In genomic region chr1:134243948-134244914, GRCm38 (mm10) we compare ENCODE assay signal across 8 mouse cellular contexts. TPM values are rescaled to one million over a fixed set of nuclear protein-coding genes. Genes with fewer than 3 reads are reported as not detected.
DNase-seq lines count a peak whose midpoint lies in the region; ATAC-seq and TF ChIP-seq lines count a peak whose summit lies in the region.

No protein-coding gene starts in this region.

- intact Hi-C loops in left cerebral cortex, postnatal 36 days (cut with DNase I) = loop anchor here (1.0 to 5.0 kb wide), 2 partner anchors 88 to 93 kb away; partner anchors contain the start of gene Ppfia4

- H3K9ac ChIP-seq in intestine, postnatal 0 days (ENCODE audit: low read depth, low read length) = no peak overlapping the region
- no peak overlapping the region for H3K9ac ChIP-seq in midbrain, embryonic 11.5 days (ENCODE audit: low read length)

- 25% methylated on average over 35 of the region's 35 CpGs for WGBS in intestine, postnatal 0 days
- whole genome bisulfite sequencing in midbrain, embryonic 11.5 days = 23% methylated on average over 35 of the region's 35 CpGs

- no peaks in the 10 kb centered on the region for H3K4me1 ChIP-seq in intestine, postnatal 0 days (replicated peaks; ENCODE audit: control insufficient read depth, insufficient read depth, low read length)
- H3K4me1 ChIP-seq in midbrain, embryonic 11.5 days (ENCODE audit: control insufficient read depth, insufficient read depth, low read length) = no peaks in the 10 kb centered on the region

- no peak overlapping the region for H3K27ac ChIP-seq in intestine, postnatal 0 days (ENCODE audit: low read depth, low read length)
- H3K27ac ChIP-seq in midbrain, embryonic 11.5 days (ENCODE audit: low read depth, low read length) = no peak overlapping the region

- no peaks in the 10 kb centered on the region for H3K9me3 ChIP-seq in intestine, postnatal 0 days (ENCODE audit: control insufficient read depth)
- no peaks in the 10 kb centered on the region for H3K9me3 ChIP-seq in midbrain, embryonic 11.5 days (ENCODE audit: control insufficient read depth, low read length)

- peak; percentile 83 for ATAC-seq in intestine, postnatal 0 days
- peak; percentile 77 for ATAC-seq in midbrain, embryonic 11.5 days (ENCODE audit: low FRiP score)
- no peak for ATAC-seq in activated CD4-positive, CD25-positive, alpha-beta regulatory T cell, adult 4 months

- peak; percentile 99 for TF ChIP-seq CTCF in intestine, postnatal 0 days (IDR thresholded peaks at IDR 0.05; ENCODE audit: low read depth)

- H3K4me2 ChIP-seq in intestine, postnatal 0 days (replicated peaks; ENCODE audit: low read depth) = peak overlapping the region; percentile 13; the same call in 1 of the 2 replicates
- peak overlapping the region; percentile 20 for H3K4me2 ChIP-seq in midbrain, embryonic 11.5 days

- H3K36me3 ChIP-seq in intestine, postnatal 0 days (ENCODE audit: control insufficient read depth, insufficient read depth) = no peaks in the 10 kb centered on the region
- H3K36me3 ChIP-seq in midbrain, embryonic 11.5 days (ENCODE audit: control insufficient read depth, insufficient read depth, low read length) = no peaks in the 10 kb centered on the region

- 0 out of 2 replicates have a peak, but pooled peaks cover 2% of the 10 kb centered on the region for H3K27me3 ChIP-seq in intestine, postnatal 0 days (replicated peaks; ENCODE audit: control insufficient read depth, insufficient read depth, low read length)
- no peaks in the 10 kb centered on the region for H3K27me3 ChIP-seq in midbrain, embryonic 11.5 days (ENCODE audit: control insufficient read depth, insufficient read depth, low read length)

- peak; percentile 93 for DNase-seq in adrenal gland, adult 2 months
- DNase-seq in embryo, embryonic 11.5 days (ENCODE audit: low read depth, low spot score) = peak; percentile 77
- DNase-seq in gastrocnemius, postnatal 4 days (ENCODE audit: low spot score in 2 of 2) = peak; percentile 83 to 91
- peak; percentile 86 for DNase-seq in left cerebral cortex, postnatal 36 days (ENCODE audit: low spot score in 2 of 2)
- peak; percentile 98 for DNase-seq in midbrain, embryonic 11.5 days (ENCODE audit: low spot score, missing footprints)
- peak; percentile 92 for DNase-seq in right cerebral cortex, postnatal 4 days

- H3K4me3 ChIP-seq in intestine, postnatal 0 days (ENCODE audit: low read depth, low read length) = no peak overlapping the region
- no peak overlapping the region for H3K4me3 ChIP-seq in midbrain, embryonic 11.5 days (ENCODE audit: low read depth, low read length)

RNA-seq across cellular contexts. Expression of gene Adora1, which starts 9.0 kb away (rescaled TPM):
- 100 to 1,000 TPM; 110 to 198 TPM for total RNA-seq in adrenal gland, adult 2 months (2021)
- 180 and 209 TPM in 2 replicates for polyA plus RNA-seq in adrenal gland, adult 2 months (2012; rRNA removed)
- total RNA-seq in gastrocnemius, postnatal 4 days (2021) = under 1 TPM; 0.61 to 0.78 TPM
- 2.2 and 2.4 TPM in 2 replicates for polyA plus RNA-seq in intestine, postnatal 0 days (2015; fragmentation: Nextera tagmentation; extraction: Ambion mirVana)
- 100 to 1,000 TPM; 175 to 206 TPM for total RNA-seq in left cerebral cortex, postnatal 36 days (2021)
- polyA plus RNA-seq in midbrain, embryonic 11.5 days (2014; fragmentation: Nextera tagmentation; extraction: Ambion mirVana) = 0.07 and 0.08 TPM in 2 replicates
- under 1 TPM in 1 of 2 experiments, not detected in 1; 0.15 TPM for polyA plus RNA-seq in activated CD4-positive, CD25-positive, alpha-beta regulatory T cell, adult 4 months (2017; shearing (Covaris generic))

RNA-seq across cellular contexts. Expression of gene Myog, which starts 45.6 kb away (rescaled TPM):
- total RNA-seq in adrenal gland, adult 2 months (2021) = not detected
- not detected in 2 replicates for polyA plus RNA-seq in adrenal gland, adult 2 months (2012; rRNA removed)
- total RNA-seq in gastrocnemius, postnatal 4 days (2021) = 100 to 1,000 TPM; 212 to 220 TPM
- 0.08 TPM in 1 of 2 replicates, not detected in the other for polyA plus RNA-seq in intestine, postnatal 0 days (2015; fragmentation: Nextera tagmentation; extraction: Ambion mirVana)
- not detected for total RNA-seq in left cerebral cortex, postnatal 36 days (2021)
- polyA plus RNA-seq in midbrain, embryonic 11.5 days (2014; fragmentation: Nextera tagmentation; extraction: Ambion mirVana) = not detected in 2 replicates
- not detected for polyA plus RNA-seq in activated CD4-positive, CD25-positive, alpha-beta regulatory T cell, adult 4 months (2017; shearing (Covaris generic))

RNA-seq across cellular contexts. Expression of gene Mybph, which starts 51.0 kb away (rescaled TPM):
- total RNA-seq in adrenal gland, adult 2 months (2021) = under 1 TPM in 1 of 2 experiments, not detected in 1; 0.38 TPM
- 0.25 and 0.59 TPM in 2 replicates for polyA plus RNA-seq in adrenal gland, adult 2 months (2012; rRNA removed)
- 10 to 100 TPM; 64.5 to 81.3 TPM for total RNA-seq in gastrocnemius, postnatal 4 days (2021)
- polyA plus RNA-seq in intestine, postnatal 0 days (2015; fragmentation: Nextera tagmentation; extraction: Ambion mirVana) = 0.13 TPM in 1 of 2 replicates, not detected in the other
- under 1 TPM in 1 of 2 experiments, not detected in 1; 0.27 TPM for total RNA-seq in left cerebral cortex, postnatal 36 days (2021)
- 0.12 and 0.22 TPM in 2 replicates for polyA plus RNA-seq in midbrain, embryonic 11.5 days (2014; fragmentation: Nextera tagmentation; extraction: Ambion mirVana)
- polyA plus RNA-seq in activated CD4-positive, CD25-positive, alpha-beta regulatory T cell, adult 4 months (2017; shearing (Covaris generic)) = not detected

Comparison
In these comparisons a context has a peak if more than half of its experiments do, and no peak if none do; other contexts are left out.
1. RNA of gene Adora1, which starts 9.0 kb away (polyA plus RNA-seq): 180 to 209 TPM in adrenal gland, adult 2 months; 2.2 to 2.4 TPM in intestine, postnatal 0 days, 0.15 TPM in activated CD4-positive, CD25-positive, alpha-beta regulatory T cell, adult 4 months and 0.07 to 0.08 TPM in midbrain, embryonic 11.5 days; every median in the first group is over 10 times any median in the second.
2. Peak in every context shown above with its lines, with median percentiles within 50 percentile points of each other: DNase-seq.